Mouse (Mus musculus) G1E (cell line): Measurements from ENCODE around the gene Hhip.

ENCODE experiments used
- CTCF ChIP-seq: IDR thresholded peaks from 2 replicates; pipeline ENCODE4 v1.5.1; 2012; ENCODE audit warnings: low read depth, low read length, inconsistent platforms, mixed read lengths
- TAL1 ChIP-seq: conservative IDR thresholded peaks from 2 replicates; pipeline ENCODE4 v1.6.1; 2012; ENCODE audit warnings: low read depth, low read length, inconsistent platforms, mixed read lengths

DNA sequence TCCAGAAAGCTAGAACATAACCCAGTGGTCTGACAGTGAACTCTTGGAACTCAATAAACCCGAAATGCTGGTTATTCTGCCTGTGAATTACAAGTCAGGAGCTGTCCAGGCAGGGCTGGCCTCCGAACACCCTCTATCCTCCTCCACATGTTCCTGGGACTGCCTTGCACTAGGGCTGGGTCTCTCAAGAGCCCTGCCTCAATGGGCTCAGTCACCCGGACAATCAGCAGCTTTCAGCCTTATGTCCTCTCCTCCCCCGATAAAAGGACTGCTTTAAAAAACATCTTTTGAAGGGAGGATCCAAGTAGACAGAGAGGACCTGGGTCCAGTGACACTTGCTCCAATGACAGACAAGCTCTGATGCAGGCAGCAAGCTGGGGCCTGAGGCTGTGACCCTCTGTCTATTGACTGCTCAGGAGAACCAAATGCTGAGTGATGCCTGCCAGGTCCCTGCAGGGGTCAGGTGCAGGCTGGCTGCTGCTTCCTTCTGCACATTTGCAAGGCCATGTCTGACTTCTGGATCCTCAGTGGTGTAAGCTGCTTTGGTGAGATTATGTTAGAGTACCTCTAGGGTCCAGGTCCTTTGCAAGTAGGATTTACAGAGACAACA lies 20.1 kb downstream of the Hhip start:
- TF ChIP-seq CTCF (no peak), TAL1 (no peak)
